Mouse (Mus musculus) heart, adult 2 months (tissue): ENCODE measurements around the gene Irx3.

Source experiments
- CTCF ChIP-seq: fragments of 200-600 bp; IDR thresholded peaks from 2 replicates; pipeline ENCODE4 v1.8.1; 2022; ENCODE audit warnings: antibody characterized with exemption, mild to moderate bottlenecking, moderate library complexity
- POLR2A ChIP-seq: fragments of 200-500 bp; IDR thresholded peaks from 2 replicates; pipeline ENCODE4 v1.6.1; 2011; ENCODE audit warnings: mild to moderate bottlenecking, low read depth, low read length, control low read depth; ENCODE audit not compliant: insufficient read depth

- TF ChIP-seq POLR2A, result no peak
- no peak for TF ChIP-seq CTCF
Observed at GRCm38 (mm10) chr8:91845641-91846040, 43.8 kb upstream of the Irx3 start.
